Mouse (Mus musculus): ENCODE results near the gene Rem2. TPM values are rescaled to one million over a fixed set of nuclear protein-coding genes. Genes with fewer than 3 reads are reported as not detected.
A peak's percentile ranks its signal among the peaks of the same experiment; 100 is the strongest.

Gene Rem2
- polyA plus RNA-seq (2015; fragmentation: Nextera tagmentation; extraction: Ambion mirVana) = 4.3 and 4.4 TPM in 2 replicates

GRCm38 (mm10) chr14:54475941-54476844, at the start of gene Rem2:
Gene Rem2 (plus strand): TSS chr14:54476100.
- Histone ChIP-seq H3K9ac (ENCODE audit: low read depth, low read length) (peak within 1 kb of the TSS; percentile 60), H3K36me3 (ENCODE audit: insufficient read depth, low read length) (no peaks in the 10 kb centered on the region), H3K4me1 (replicated peaks; ENCODE audit: insufficient read depth, low read length) (peaks cover 4% of the 10 kb centered on the region; the same call in 1 of the 2 replicates), H3K9me3 (replicated peaks; ENCODE audit: low read length) (no peaks in the 10 kb centered on the region), H3K27ac (no peak within 1 kb of the TSS), H3K27me3 (ENCODE audit: insufficient read depth, low read length) (no peaks in the 10 kb centered on the region), H3K4me2 (ENCODE audit: low read length) (peak within 1 kb of the TSS; percentile 88), H3K4me3 (replicated peaks; ENCODE audit: low read depth, low read length) (peak within 1 kb of the TSS; percentile 38)
- 0 out of 2 replicates have a peak, but pooled peaks have one; percentile 1 for TF ChIP-seq CTCF (IDR thresholded peaks at IDR 0.05; ENCODE audit: low read depth)
- ATAC-seq (replicated peaks; ENCODE audit: low FRiP score, low read depth) (peak; percentile 65), DNase-seq (ENCODE audit: low spot score) (peak; percentile 72)
- WGBS = 2% methylated on average over 23 of the region's 23 CpGs

GRCm38 (mm10) chr14:54426689-54427398, 49.1 kb upstream of the Rem2 start, which contains the start of gene Mrpl52:
Gene Mrpl52 (plus strand): TSS chr14:54426909.
- Histone ChIP-seq H3K4me3 (replicated peaks; ENCODE audit: low read depth, low read length) (peak within 1 kb of the TSS; percentile 82), H3K27me3 (ENCODE audit: insufficient read depth, low read length) (no peaks in the 10 kb centered on the region), H3K36me3 (ENCODE audit: insufficient read depth, low read length) (0 out of 2 replicates have a peak, but pooled peaks cover 6% of the 10 kb centered on the region), H3K4me2 (ENCODE audit: low read length) (peak within 1 kb of the TSS; percentile 69), H3K4me1 (replicated peaks; ENCODE audit: insufficient read depth, low read length) (peaks cover 17% of the 10 kb centered on the region), H3K9ac (ENCODE audit: low read depth, low read length) (peak within 1 kb of the TSS; percentile 85), H3K27ac (peak within 1 kb of the TSS; percentile 83), H3K9me3 (replicated peaks; ENCODE audit: low read length) (no peaks in the 10 kb centered on the region)
- no peak for TF ChIP-seq CTCF (IDR thresholded peaks at IDR 0.05; ENCODE audit: low read depth)
- WGBS = under 1% methylated on average over 48 of the region's 48 CpGs
- DNase-seq (ENCODE audit: low spot score) (peak; percentile 97), ATAC-seq (replicated peaks; ENCODE audit: low FRiP score, low read depth) (peak; percentile 62)

- ATAC-seq (replicated peaks; ENCODE audit: low FRiP score, low read depth) (no peak), DNase-seq (ENCODE audit: low spot score) (no peak)
- no peak overlapping the region for H3K27ac ChIP-seq
- H3K4me2 ChIP-seq (ENCODE audit: low read length) = peak overlapping the region; percentile 69
- H3K9me3 ChIP-seq (replicated peaks; ENCODE audit: low read length) = no peaks in the 10 kb centered on the region
- WGBS = 87% methylated on average over 7 of the region's 7 CpGs
- H3K9ac ChIP-seq (ENCODE audit: low read depth, low read length) = no peak overlapping the region
- H3K4me3 ChIP-seq (replicated peaks; ENCODE audit: low read depth, low read length) = peak overlapping the region; percentile 82
- TF ChIP-seq CTCF (IDR thresholded peaks at IDR 0.05; ENCODE audit: low read depth) = no peak
- 0 out of 2 replicates have a peak, but pooled peaks cover 6% of the 10 kb centered on the region for H3K36me3 ChIP-seq (ENCODE audit: insufficient read depth, low read length)
- peaks cover 17% of the 10 kb centered on the region for H3K4me1 ChIP-seq (replicated peaks; ENCODE audit: insufficient read depth, low read length)
- H3K27me3 ChIP-seq (ENCODE audit: insufficient read depth, low read length) = no peaks in the 10 kb centered on the region
These were observed 48.2 kb upstream of the Rem2 start for GRCm38 (mm10) chr14:54427696-54428095.

- H3K9ac ChIP-seq (ENCODE audit: low read depth, low read length) = no peak overlapping the region
- no peak overlapping the region for H3K4me2 ChIP-seq (ENCODE audit: low read length)
- H3K4me3 ChIP-seq (replicated peaks; ENCODE audit: low read depth, low read length) = no peak overlapping the region
- 0 out of 2 replicates have a peak, but pooled peaks cover 6% of the 10 kb centered on the region for H3K36me3 ChIP-seq (ENCODE audit: insufficient read depth, low read length)
- TF ChIP-seq CTCF (IDR thresholded peaks at IDR 0.05; ENCODE audit: low read depth) = no peak
- H3K27ac ChIP-seq = no peak overlapping the region
- H3K9me3 ChIP-seq (replicated peaks; ENCODE audit: low read length) = no peaks in the 10 kb centered on the region
- H3K27me3 ChIP-seq (ENCODE audit: insufficient read depth, low read length) = no peaks in the 10 kb centered on the region
- H3K4me1 ChIP-seq (replicated peaks; ENCODE audit: insufficient read depth, low read length) = peaks cover 17% of the 10 kb centered on the region
- DNase-seq (ENCODE audit: low spot score) (no peak), ATAC-seq (replicated peaks; ENCODE audit: low FRiP score, low read depth) (no peak)
- WGBS = 85% methylated on average over 5 of the region's 5 CpGs
These were observed 47.5 kb upstream of the Rem2 start for GRCm38 (mm10) chr14:54428421-54428820.

GRCm38 (mm10) chr14:54429332-54430093, 46.4 kb upstream of the Rem2 start:
- Histone ChIP-seq H3K4me2 (ENCODE audit: low read length) (peak overlapping the region; percentile 70; the same call in 1 of the 2 replicates), H3K36me3 (ENCODE audit: insufficient read depth, low read length) (0 out of 2 replicates have a peak, but pooled peaks cover 6% of the 10 kb centered on the region), H3K9me3 (replicated peaks; ENCODE audit: low read length) (no peaks in the 10 kb centered on the region), H3K27me3 (ENCODE audit: insufficient read depth, low read length) (no peaks in the 10 kb centered on the region), H3K27ac (no peak overlapping the region), H3K4me3 (replicated peaks; ENCODE audit: low read depth, low read length) (no peak overlapping the region), H3K9ac (ENCODE audit: low read depth, low read length) (no peak overlapping the region), H3K4me1 (replicated peaks; ENCODE audit: insufficient read depth, low read length) (peaks cover 26% of the 10 kb centered on the region)
- no peak for ATAC-seq (replicated peaks; ENCODE audit: low FRiP score, low read depth)
- 36% methylated on average over 7 of the region's 7 CpGs for WGBS
- no peak for TF ChIP-seq CTCF (IDR thresholded peaks at IDR 0.05; ENCODE audit: low read depth)
- no peak for DNase-seq (ENCODE audit: low spot score)
